In genomic region chr13:20115131-20115907, GRCm38 (mm10) we compare ENCODE assay signal across 11 mouse cellular contexts. TPM values are rescaled to one million over a fixed set of nuclear protein-coding genes. Genes with fewer than 3 reads are reported as not detected.
DNase-seq lines count a peak whose midpoint lies in the region; ATAC-seq and TF ChIP-seq lines count a peak whose summit lies in the region.
"Had no signal": no experiment of that assay in that cellular context is flagged by ENCODE, and none has a peak within 500 bp of the region (broad histone marks: within the 10 kb centered on the region; RNA-seq: fewer than 3 reads in every experiment).

No protein-coding gene starts in this region.

- peak; percentile 45 for TF ChIP-seq CTCF in lung, postnatal 0 days (IDR thresholded peaks at IDR 0.05)
- TF ChIP-seq CTCF in stomach, postnatal 0 days (IDR thresholded peaks at IDR 0.05; ENCODE audit: low read depth) = peak; percentile 40

- no peak for ATAC-seq in heart, embryonic 12.5 days (ENCODE audit: insufficient number of reproducible peaks, low FRiP score)
- ATAC-seq in lung, postnatal 0 days = peak; percentile 67
- ATAC-seq in embryonic facial prominence, embryonic 11.5 days (replicated peaks; ENCODE audit: insufficient number of reproducible peaks, low FRiP score, low TSS enrichment, low read depth) = no peak
- peak; percentile 60 for ATAC-seq in stomach, postnatal 0 days (ENCODE audit: low FRiP score, low TSS enrichment)
- ATAC-seq: activated CD4-positive, CD25-positive, alpha-beta regulatory T cell, adult 4 months had no signal

- WGBS in heart, embryonic 12.5 days = 38% methylated on average over 9 of the region's 9 CpGs
- 46% methylated on average over 9 of the region's 9 CpGs for WGBS in lung, postnatal 0 days
- WGBS in embryonic facial prominence, embryonic 11.5 days = 46% methylated on average over 9 of the region's 9 CpGs
- WGBS in stomach, postnatal 0 days = 39% methylated on average over 9 of the region's 9 CpGs

- H3K27ac ChIP-seq in heart, embryonic 12.5 days (ENCODE audit: poor library complexity, severe bottlenecking) = no peak overlapping the region
- H3K27ac ChIP-seq in lung, postnatal 0 days (ENCODE audit: low read length) = peak overlapping the region; percentile 39; the same call in 1 of the 2 replicates
- H3K27ac ChIP-seq in embryonic facial prominence, embryonic 11.5 days (replicated peaks; ENCODE audit: low read depth, low read length) = no peak overlapping the region
- no peak overlapping the region for H3K27ac ChIP-seq in stomach, postnatal 0 days (replicated peaks)
- H3K27ac ChIP-seq: kidney, embryonic 15.5 days; limb, embryonic 15.5 days had no signal

- H3K4me3 ChIP-seq in heart, embryonic 12.5 days = no peak overlapping the region
- no peak overlapping the region for H3K4me3 ChIP-seq in lung, postnatal 0 days (ENCODE audit: low read depth, low read length)
- H3K4me3 ChIP-seq in embryonic facial prominence, embryonic 11.5 days (ENCODE audit: low read depth, low read length) = no peak overlapping the region
- H3K4me3 ChIP-seq in stomach, postnatal 0 days (ENCODE audit: low read depth, low read length) = no peak overlapping the region
- H3K4me3 ChIP-seq: kidney, embryonic 15.5 days; limb, embryonic 15.5 days had no signal

- H3K36me3 ChIP-seq in heart, embryonic 12.5 days = no peaks in the 10 kb centered on the region
- H3K36me3 ChIP-seq in lung, postnatal 0 days (ENCODE audit: insufficient read depth, low read length) = no peaks in the 10 kb centered on the region
- H3K36me3 ChIP-seq in embryonic facial prominence, embryonic 11.5 days (replicated peaks; ENCODE audit: control insufficient read depth, insufficient read depth, low read depth, low read length) = no peaks in the 10 kb centered on the region
- H3K36me3 ChIP-seq in stomach, postnatal 0 days (ENCODE audit: control insufficient read depth, insufficient read depth, low read length) = no peaks in the 10 kb centered on the region
- H3K36me3 ChIP-seq: kidney, embryonic 15.5 days; limb, embryonic 15.5 days had no signal

- peak; percentile 54 for TF ChIP-seq EP300 in lung, postnatal 0 days (IDR thresholded peaks at IDR 0.05)
- no peak for TF ChIP-seq EP300 in stomach, postnatal 0 days (optimal IDR thresholded peaks at IDR 0.05)

- no peaks in the 10 kb centered on the region for H3K9me3 ChIP-seq in heart, embryonic 12.5 days (replicated peaks)
- H3K9me3 ChIP-seq in lung, postnatal 0 days (ENCODE audit: low read length) = no peaks in the 10 kb centered on the region
- no peaks in the 10 kb centered on the region for H3K9me3 ChIP-seq in embryonic facial prominence, embryonic 11.5 days (replicated peaks; ENCODE audit: control insufficient read depth, low read length)
- H3K9me3 ChIP-seq in stomach, postnatal 0 days (ENCODE audit: control insufficient read depth, low read length) = no peaks in the 10 kb centered on the region
- H3K9me3 ChIP-seq: kidney, embryonic 15.5 days; limb, embryonic 15.5 days had no signal

- peaks cover 20% of the 10 kb centered on the region for H3K4me1 ChIP-seq in heart, embryonic 12.5 days (replicated peaks)
- peaks cover 14% of the 10 kb centered on the region; the same call in 1 of the 2 replicates for H3K4me1 ChIP-seq in lung, postnatal 0 days (ENCODE audit: insufficient read depth, low read depth, low read length)
- no peaks in the 10 kb centered on the region for H3K4me1 ChIP-seq in embryonic facial prominence, embryonic 11.5 days (ENCODE audit: control insufficient read depth, insufficient read depth, low read length)
- H3K4me1 ChIP-seq in stomach, postnatal 0 days (replicated peaks; ENCODE audit: control insufficient read depth, insufficient read depth) = no peaks in the 10 kb centered on the region
- H3K4me1 ChIP-seq: kidney, embryonic 15.5 days had no signal

- DNase-seq in heart, adult 8-10 months (ENCODE audit: low spot score) = peak; percentile 57
- DNase-seq in lung, postnatal 0 days (ENCODE audit: low spot score) = peak; percentile 75
- DNase-seq in lung, postnatal 14 days = no peak
- DNase-seq in embryonic facial prominence, embryonic 11.5 days (ENCODE audit: low spot score) = peak; percentile 32
- DNase-seq in stomach, postnatal 0 days (ENCODE audit: low spot score) = no peak
- no peak for DNase-seq in MN1 (ENCODE audit: low spot score)
- DNase-seq: layer of hippocampus, postnatal 36 days had no signal

- H3K4me2 ChIP-seq in heart, embryonic 12.5 days = no peak overlapping the region
- H3K4me2 ChIP-seq in lung, postnatal 0 days (replicated peaks; ENCODE audit: low read depth, low read length) = no peak overlapping the region
- no peak overlapping the region for H3K4me2 ChIP-seq in embryonic facial prominence, embryonic 11.5 days (ENCODE audit: low read depth, low read length)
- H3K4me2 ChIP-seq in stomach, postnatal 0 days (replicated peaks; ENCODE audit: low read depth) = no peak overlapping the region
- H3K4me2 ChIP-seq: kidney, embryonic 15.5 days; limb, embryonic 15.5 days had no signal

- no peak overlapping the region for H3K9ac ChIP-seq in heart, embryonic 12.5 days
- H3K9ac ChIP-seq in lung, postnatal 0 days (replicated peaks; ENCODE audit: low read depth) = no peak overlapping the region
- no peak overlapping the region for H3K9ac ChIP-seq in embryonic facial prominence, embryonic 11.5 days (replicated peaks; ENCODE audit: low read length)
- no peak overlapping the region for H3K9ac ChIP-seq in stomach, postnatal 0 days (ENCODE audit: low read length)
- H3K9ac ChIP-seq: kidney, embryonic 15.5 days; limb, embryonic 15.5 days had no signal

- H3K27me3 ChIP-seq in heart, embryonic 12.5 days (replicated peaks) = no peaks in the 10 kb centered on the region
- H3K27me3 ChIP-seq in lung, postnatal 0 days (replicated peaks; ENCODE audit: insufficient read depth, low read length) = no peaks in the 10 kb centered on the region
- no peaks in the 10 kb centered on the region for H3K27me3 ChIP-seq in embryonic facial prominence, embryonic 11.5 days (ENCODE audit: control insufficient read depth, insufficient read depth, low read length)
- H3K27me3 ChIP-seq in stomach, postnatal 0 days (ENCODE audit: control insufficient read depth, insufficient read depth, low read length) = no peaks in the 10 kb centered on the region
- H3K27me3 ChIP-seq: kidney, embryonic 15.5 days; limb, embryonic 15.5 days had no signal

RNA-seq across cellular contexts. Expression of gene Elmo1, which starts 24.9 kb away (rescaled TPM):
- total RNA-seq in heart, adult 8-10 months (2022) = 1 to 10 TPM; 7.0 to 9.4 (median 7.7) TPM
- 8.8 and 9.4 TPM in 2 replicates for polyA plus RNA-seq in heart, embryonic 12.5 days (2016; fragmentation: Nextera tagmentation; extraction: Ambion mirVana)
- polyA plus RNA-seq in lung, postnatal 0 days (2015; fragmentation: Nextera tagmentation; extraction: Ambion mirVana) = 20.8 and 21.9 TPM in 2 replicates
- polyA plus RNA-seq in embryonic facial prominence, embryonic 11.5 days (2014; fragmentation: Nextera tagmentation; extraction: Ambion mirVana) = 8.8 and 8.9 TPM in 2 replicates
- 4.9 and 5.0 TPM in 2 replicates for polyA plus RNA-seq in stomach, postnatal 0 days (2015; fragmentation: Nextera tagmentation; extraction: Ambion mirVana)

Comparison
In these comparisons a context has a peak if more than half of its experiments do, and no peak if none do; other contexts are left out.
1. DNase-seq: peak in heart, adult 8-10 months (single experiment), lung, postnatal 0 days (single experiment) and embryonic facial prominence, embryonic 11.5 days (single experiment); none in lung, postnatal 14 days (single experiment), stomach, postnatal 0 days (single experiment) and MN1 (single experiment).
2. ATAC-seq: peak in lung, postnatal 0 days (single experiment) and stomach, postnatal 0 days (single experiment); none in heart, embryonic 12.5 days (single experiment) and embryonic facial prominence, embryonic 11.5 days (single experiment).